Mouse (Mus musculus) limb, embryonic 14.5 days (tissue): ENCODE results near the gene Cdr2l. TPM values are rescaled to one million over a fixed set of nuclear protein-coding genes. Genes with fewer than 3 reads are reported as not detected.

Experiments
- ATAC-seq: fragments of 200-750 bp; cut with Nextera tagmentation; 2 replicates; pipeline ENCODE4 v1.8.0; 2017; ENCODE audit warnings: low read depth, moderate number of reproducible peaks, moderate TSS enrichment; ENCODE audit not compliant: low FRiP score
- DNase-seq: peaks from one replicate; pipeline ENCODE4 v3.0.0-alpha.2; 2015; ENCODE audit warnings: low spot score
- H3K27ac ChIP-seq: fragments of 300-500 bp; sonication (generic); replicated peaks from 2 replicates; pipeline ENCODE4 v1.5.1; 2014; ENCODE audit warnings: low read depth, mild to moderate bottlenecking, low read length, moderate library complexity, mixed read lengths
- H3K27me3 ChIP-seq: fragments of 300-500 bp; sonication (generic); 2 replicates; pipeline ENCODE4 v1.6.1; 2014; ENCODE audit warnings: low read length, mixed read lengths; ENCODE audit not compliant: control insufficient read depth, insufficient read depth
- H3K36me3 ChIP-seq: fragments of 300-500 bp; sonication (generic); 2 replicates; pipeline ENCODE4 v1.6.1; 2014; ENCODE audit warnings: mild to moderate bottlenecking, low read length, moderate library complexity, mixed read lengths; ENCODE audit not compliant: control insufficient read depth, insufficient read depth
- H3K4me1 ChIP-seq: fragments of 300-500 bp; sonication (generic); 2 replicates; pipeline ENCODE4 v1.6.1; 2014; ENCODE audit warnings: antibody characterized with exemption, low read length, mixed read lengths; ENCODE audit not compliant: control insufficient read depth, insufficient read depth
- H3K4me2 ChIP-seq: fragments of 300-500 bp; sonication (generic); replicated peaks from 2 replicates; pipeline ENCODE4 v1.6.1; 2014; ENCODE audit warnings: low read depth, mild to moderate bottlenecking, low read length, moderate library complexity; ENCODE audit not compliant: severe bottlenecking
- H3K4me3 ChIP-seq: fragments of 300-500 bp; sonication (generic); replicated peaks from 2 replicates; pipeline ENCODE4 v1.5.1; 2014; ENCODE audit warnings: low read length
- H3K9ac ChIP-seq: fragments of 300-500 bp; sonication (generic); 2 replicates; pipeline ENCODE4 v1.6.1; 2014; ENCODE audit warnings: mild to moderate bottlenecking, low read depth, low read length, moderate library complexity; ENCODE audit not compliant: severe bottlenecking
- H3K9me3 ChIP-seq: fragments of 300-500 bp; sonication (generic); 2 replicates; pipeline ENCODE4 v1.6.1; 2016; ENCODE audit warnings: low read length; ENCODE audit not compliant: control insufficient read depth
- POLR2A ChIP-seq: fragments of 200-500 bp; IDR thresholded peaks from 2 replicates; pipeline ENCODE4 v1.8.0; 2012; ENCODE audit warnings: inconsistent platforms, mild to moderate bottlenecking, moderate library complexity, borderline replicate concordance; ENCODE audit not compliant: insufficient read depth, insufficient read length; ENCODE audit errors: extremely low read depth
- WGBS: fragments of 180-500 bp; shearing (Covaris S2); extraction: QIAGEN DNeasy Blood & Tissue Kit; methylation state at CpG from one replicate; pipeline ENCODE4 v1.1.7; 2014; 5-methylcytosine and 5-hydroxymethylcytosine counted together
- polyA plus RNA-seq, 2 experiments: library from polyadenylated mRNA; depleted of rRNA in 1 of 2; stranded (reverse) in 1 of 2; unstranded in 1 of 2; fragments of >200 nt; fragmentation: Nextera tagmentation in 1 of 2; extraction: Ambion mirVana in 1 of 2; gene quantifications; 2 replicates each; pipeline versions ENCODE4 v1.2.1 to v1.2.3; 2012 to 2014

Gene Cdr2l
- polyA plus RNA-seq, 2 experiments: 11.1 to 18.8 TPM

GRCm38 (mm10) chr11:115349976-115350375 lies 31.7 kb upstream of the Cdr2l start:
- H3K27me3 ChIP-seq: 0 out of 2 replicates have a peak, but pooled peaks cover 3% of the 10 kb centered on the region
- DNase-seq: no peak
- H3K4me2 ChIP-seq: no peak overlapping the region
- no peak overlapping the region for H3K4me3 ChIP-seq
- no peaks in the 10 kb centered on the region for H3K9me3 ChIP-seq
- WGBS: 32% methylated on average over 4 of the region's 4 CpGs
- H3K9ac ChIP-seq: no peak overlapping the region
- no peak for ATAC-seq
- no peak for TF ChIP-seq POLR2A
- H3K36me3 ChIP-seq: no peaks in the 10 kb centered on the region
- no peak overlapping the region for H3K27ac ChIP-seq
- H3K4me1 ChIP-seq: peaks cover 20% of the 10 kb centered on the region

- no peak overlapping the region for H3K4me3 ChIP-seq
- H3K27me3 ChIP-seq: 0 out of 2 replicates have a peak, but pooled peaks cover 3% of the 10 kb centered on the region
- DNase-seq: no peak
- no peaks in the 10 kb centered on the region for H3K36me3 ChIP-seq
- H3K9me3 ChIP-seq: no peaks in the 10 kb centered on the region
- no peak for TF ChIP-seq POLR2A
- 89% methylated on average over 5 of the region's 5 CpGs for whole genome bisulfite sequencing
- ATAC-seq: no peak
- H3K27ac ChIP-seq: no peak overlapping the region
- no peak overlapping the region for H3K4me2 ChIP-seq
- H3K4me1 ChIP-seq: no peaks in the 10 kb centered on the region
- no peak overlapping the region for H3K9ac ChIP-seq
These were observed 28.3 kb upstream of the Cdr2l start for GRCm38 (mm10) chr11:115353375-115353774.

- no peak overlapping the region for H3K4me2 ChIP-seq
- H3K9me3 ChIP-seq: no peaks in the 10 kb centered on the region
- DNase-seq (peak; percentile 85), ATAC-seq (peak; percentile 38; the same call in 1 of the 2 replicates)
- H3K27me3 ChIP-seq: 0 out of 2 replicates have a peak, but pooled peaks cover 3% of the 10 kb centered on the region
- H3K4me1 ChIP-seq: no peaks in the 10 kb centered on the region
- no peak for TF ChIP-seq POLR2A
- H3K4me3 ChIP-seq: no peak overlapping the region
- H3K9ac ChIP-seq: no peak overlapping the region
- H3K36me3 ChIP-seq: no peaks in the 10 kb centered on the region
- 8% methylated on average over 8 of the region's 8 CpGs for WGBS
- no peak overlapping the region for H3K27ac ChIP-seq
These were observed 27.5 kb upstream of the Cdr2l start for GRCm38 (mm10) chr11:115354183-115354582.

GRCm38 (mm10) chr11:115358468-115358867 lies 23.2 kb upstream of the Cdr2l start:
- 17% methylated on average over 5 of the region's 5 CpGs for WGBS
- Histone ChIP-seq H3K9ac (no peak overlapping the region), H3K4me1 (no peaks in the 10 kb centered on the region), H3K4me2 (no peak overlapping the region), H3K36me3 (no peaks in the 10 kb centered on the region), H3K4me3 (no peak overlapping the region), H3K9me3 (no peaks in the 10 kb centered on the region), H3K27me3 (0 out of 2 replicates have a peak, but pooled peaks cover 3% of the 10 kb centered on the region), H3K27ac (no peak overlapping the region)
- no peak for TF ChIP-seq POLR2A
- ATAC-seq (0 out of 2 replicates have a peak, but pooled peaks have one; percentile 50), DNase-seq (peak; percentile 80)

- H3K4me1 ChIP-seq: no peaks in the 10 kb centered on the region
- ATAC-seq: no peak
- H3K36me3 ChIP-seq: no peaks in the 10 kb centered on the region
- 0 out of 2 replicates have a peak, but pooled peaks cover 3% of the 10 kb centered on the region for H3K27me3 ChIP-seq
- no peak overlapping the region for H3K27ac ChIP-seq
- H3K4me2 ChIP-seq: no peak overlapping the region
- 61% methylated on average over 3 of the region's 3 CpGs for WGBS
- H3K4me3 ChIP-seq: no peak overlapping the region
- DNase-seq: no peak
- no peak overlapping the region for H3K9ac ChIP-seq
- no peaks in the 10 kb centered on the region for H3K9me3 ChIP-seq
- TF ChIP-seq POLR2A: no peak
These were observed 22.4 kb upstream of the Cdr2l start for GRCm38 (mm10) chr11:115359293-115359692.
